Mouse (Mus musculus): ENCODE data around the gene Capn13. TPM values are rescaled to one million over a fixed set of nuclear protein-coding genes. Genes with fewer than 3 reads are reported as not detected.
"Not testable (repeated sequence)": the region's sequence is repeated elsewhere in the genome, so short reads cannot be mapped to it uniquely, and the experiment has no call there.

The Capn13 gene
- total RNA-seq, 1 experiment from 2014 or later, result not detected

DNA sequence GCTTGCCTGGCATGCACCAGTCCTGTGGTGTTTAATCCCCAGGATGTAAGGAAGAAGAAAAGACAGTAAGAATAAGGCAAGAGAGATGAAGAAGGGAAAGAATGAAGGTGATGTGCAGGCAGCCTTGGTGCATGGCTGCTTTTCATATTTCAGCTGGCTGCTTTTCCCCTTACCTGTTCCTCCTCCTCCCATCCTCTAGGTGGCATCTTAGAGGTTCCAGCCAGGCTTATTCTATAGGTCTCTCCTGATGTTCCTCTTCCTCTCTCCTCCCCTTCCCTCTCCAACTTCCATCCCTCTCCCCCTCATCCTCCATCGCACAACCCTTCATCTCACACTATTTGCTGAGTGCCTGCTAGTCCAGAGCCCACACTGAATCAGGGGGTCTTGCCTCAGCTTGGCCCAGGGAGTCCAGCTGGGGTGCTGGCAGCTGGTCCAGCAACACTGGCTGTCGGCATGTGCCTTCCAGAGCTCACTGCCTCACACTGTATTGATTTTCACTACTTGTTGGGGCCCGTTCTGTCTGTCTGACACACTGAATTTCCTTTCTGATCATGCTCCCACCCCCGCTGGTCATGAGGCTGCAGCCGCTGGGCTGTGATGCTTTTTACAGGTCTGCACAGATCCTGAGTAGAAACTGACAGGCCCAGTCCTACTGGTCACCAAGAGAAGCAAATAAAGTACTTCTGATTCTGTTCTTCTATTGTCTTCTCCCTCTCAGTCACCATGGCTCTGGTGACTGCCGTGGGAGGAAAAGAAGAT lies 56.9 kb downstream of the Capn13 start:
- no peak for DNase-seq

DNA sequence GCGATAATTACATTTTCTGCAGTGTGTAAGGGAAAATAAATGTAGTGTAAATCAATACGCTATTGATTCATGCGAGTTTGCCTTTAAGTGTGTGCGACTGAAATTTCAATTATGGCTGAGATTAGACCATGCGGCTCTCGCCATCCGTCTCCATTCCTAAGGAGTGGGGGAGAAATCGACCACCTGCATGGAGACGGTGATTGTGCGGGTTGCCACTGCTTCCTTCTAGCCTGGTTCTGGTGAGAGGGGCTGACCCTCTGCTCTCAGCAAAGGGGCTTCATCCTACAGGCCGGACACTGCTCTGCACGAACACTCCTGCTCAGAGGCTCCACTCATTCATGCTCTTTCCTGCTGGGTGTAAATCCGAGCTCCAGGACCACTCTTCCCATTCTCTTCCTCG lies 58.0 kb downstream of the Capn13 start:
- DNase-seq, result no peak

DNA sequence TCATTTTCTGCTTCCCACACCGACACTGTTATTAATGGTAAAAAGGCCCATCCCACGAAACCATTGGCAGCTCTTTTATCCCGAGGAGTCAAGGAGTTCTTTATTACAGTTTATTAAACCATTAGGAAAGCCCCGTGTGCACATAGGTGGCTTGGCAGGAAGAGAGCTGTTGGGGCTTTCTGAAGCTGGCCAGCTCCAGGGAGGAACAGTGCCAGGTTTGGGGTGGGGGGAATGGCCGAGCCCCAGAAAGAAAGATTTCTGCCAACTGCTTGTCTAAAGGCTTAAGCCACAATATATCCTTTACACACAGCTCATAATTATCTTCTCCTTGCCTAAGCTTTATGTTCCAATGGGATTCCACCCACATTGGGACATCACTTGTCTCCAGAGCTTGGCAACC lies 71.6 kb downstream of the Capn13 start:
- DNase-seq, result no peak

DNA sequence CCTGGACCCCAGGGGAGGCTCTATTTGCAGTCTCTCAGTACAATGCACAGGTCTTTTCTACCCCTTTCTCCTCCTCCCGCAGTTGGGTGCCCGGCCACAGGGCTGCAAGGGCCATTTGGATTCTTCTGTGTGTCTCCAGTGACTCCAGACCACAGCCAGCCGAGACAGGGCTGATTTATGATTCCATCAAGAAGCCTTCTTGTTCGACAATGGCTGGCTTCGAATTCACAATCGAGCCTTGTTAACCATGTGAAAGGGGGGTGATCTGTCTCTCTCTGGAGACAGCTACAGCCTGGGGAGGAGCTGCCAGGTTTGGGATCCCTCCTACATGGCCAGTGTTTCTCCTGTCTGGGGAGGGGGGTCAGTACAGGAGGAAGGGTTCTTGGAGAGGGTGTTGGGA lies 75.4 kb downstream of the Capn13 start:
- DNase-seq, result no peak

DNA sequence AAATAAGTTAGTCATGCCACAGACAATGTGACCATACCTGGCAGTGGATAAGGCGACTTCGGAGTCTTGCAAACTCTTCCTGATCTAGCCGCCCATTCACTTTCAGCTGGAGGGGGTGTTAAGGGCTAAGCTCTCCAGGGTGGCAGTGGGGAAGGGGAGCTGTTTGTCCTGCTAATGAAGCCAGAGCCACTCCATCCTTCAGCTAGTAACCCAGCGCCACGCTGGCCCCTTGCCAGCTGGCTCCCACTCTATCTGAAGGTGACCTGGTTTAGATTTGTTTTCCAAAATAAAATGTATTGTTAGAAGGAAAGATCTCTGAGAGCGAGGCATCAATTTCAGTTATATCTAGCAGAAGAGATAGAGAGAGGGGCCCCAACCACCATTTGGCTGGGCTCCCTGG lies 75.9 kb downstream of the Capn13 start:
- DNase-seq, result peak; percentile 24

DNA sequence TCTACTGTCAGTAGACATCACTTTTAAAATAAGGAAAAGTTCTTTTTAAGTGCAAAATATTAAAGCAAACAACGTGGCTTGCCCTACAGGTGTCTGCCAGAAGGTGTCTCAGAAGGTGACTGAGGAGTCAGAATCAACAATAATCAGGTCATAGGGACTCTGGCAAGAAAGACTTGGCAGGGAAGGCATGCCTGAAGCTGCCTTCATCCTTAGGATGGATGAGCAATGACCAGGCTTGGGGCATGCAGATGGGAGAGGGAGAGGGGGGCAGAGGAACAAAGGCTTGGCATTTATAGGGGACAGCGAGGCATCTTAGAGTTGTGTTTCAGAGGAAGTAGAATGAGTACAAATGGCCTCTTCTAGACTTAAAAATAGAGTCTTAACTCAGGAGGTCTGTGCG lies 76.7 kb downstream of the Capn13 start:
- DNase-seq, result no peak

DNA sequence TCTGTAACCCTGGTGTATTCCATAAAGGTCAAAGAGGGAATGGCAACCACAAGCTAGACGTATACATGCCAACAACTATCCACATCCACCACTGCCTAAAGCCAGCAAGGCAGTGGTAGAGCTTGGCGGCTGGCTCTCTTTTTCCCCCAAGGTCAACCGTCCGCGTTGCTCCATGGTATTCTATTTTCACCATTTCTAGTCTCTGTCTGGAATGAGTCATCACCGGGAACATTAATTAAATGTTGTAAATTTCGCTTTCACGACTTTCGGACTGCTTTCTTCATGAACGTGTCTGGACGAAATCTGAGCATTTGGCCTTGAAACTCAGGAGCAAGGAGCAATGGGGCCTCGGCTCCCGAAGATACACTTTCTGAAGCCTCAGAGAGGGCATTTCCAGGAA lies 85.9 kb downstream of the Capn13 start:
- peak; percentile 37 for DNase-seq

DNA sequence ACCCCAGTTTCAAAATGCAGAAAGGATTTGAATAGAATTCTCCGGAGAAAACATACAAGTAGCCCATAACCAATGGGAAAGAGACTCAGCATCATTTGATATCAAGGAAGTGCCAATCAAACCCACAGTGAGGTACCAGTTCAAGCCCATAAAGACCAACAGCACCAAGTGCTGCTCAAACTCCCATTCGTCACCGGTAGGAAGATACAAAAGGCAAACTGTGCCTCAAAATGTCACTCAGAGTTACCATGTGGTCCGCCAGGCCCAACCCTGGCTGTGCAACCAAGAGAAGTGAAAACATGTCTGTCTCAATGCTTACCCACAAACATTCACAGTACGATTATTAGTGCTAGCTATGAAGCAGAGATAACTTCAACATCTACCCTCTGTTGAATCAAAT lies 89.2 kb downstream of the Capn13 start:
- DNase-seq, result no peak

DNA sequence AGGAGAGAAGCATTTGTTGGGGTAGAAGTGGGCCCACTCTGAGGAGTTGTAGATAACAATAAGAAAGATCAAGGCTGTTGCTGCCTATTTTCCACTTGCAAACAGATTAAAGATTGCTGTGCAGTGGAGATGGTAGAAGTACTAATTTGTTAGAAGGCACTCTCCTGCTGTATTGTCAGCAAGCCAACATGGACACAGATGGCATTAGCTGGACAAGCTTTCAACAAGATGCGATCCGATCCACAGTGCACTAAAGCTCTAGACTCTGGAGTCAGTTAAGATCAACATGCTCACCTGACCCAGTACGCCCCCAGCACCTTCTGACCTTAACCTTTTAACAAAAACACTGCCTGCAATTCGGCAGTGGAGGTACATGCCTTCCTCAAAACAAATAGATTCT lies 92.0 kb downstream of the Capn13 start:
- DNase-seq, result no peak

DNA sequence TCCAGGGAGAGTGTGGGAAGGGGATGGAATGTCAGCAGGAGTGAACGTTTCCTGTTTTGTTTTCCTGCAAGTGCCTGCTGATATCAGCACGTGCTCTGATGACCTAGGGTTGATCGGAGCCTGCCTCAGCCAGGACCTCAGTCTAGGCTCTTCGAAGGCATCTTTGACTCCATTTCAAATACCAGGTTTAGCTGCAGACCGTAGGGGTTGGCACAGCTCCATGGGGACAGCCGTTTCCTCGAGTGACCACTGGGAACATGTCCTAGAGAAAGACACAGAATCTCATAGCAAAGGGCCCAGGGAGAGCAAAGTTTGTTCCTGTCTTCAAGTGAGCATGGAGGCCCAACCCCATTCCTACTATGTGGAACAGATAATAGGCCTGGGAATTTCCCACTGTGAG lies 94.0 kb downstream of the Capn13 start:
- no peak for DNase-seq

DNA sequence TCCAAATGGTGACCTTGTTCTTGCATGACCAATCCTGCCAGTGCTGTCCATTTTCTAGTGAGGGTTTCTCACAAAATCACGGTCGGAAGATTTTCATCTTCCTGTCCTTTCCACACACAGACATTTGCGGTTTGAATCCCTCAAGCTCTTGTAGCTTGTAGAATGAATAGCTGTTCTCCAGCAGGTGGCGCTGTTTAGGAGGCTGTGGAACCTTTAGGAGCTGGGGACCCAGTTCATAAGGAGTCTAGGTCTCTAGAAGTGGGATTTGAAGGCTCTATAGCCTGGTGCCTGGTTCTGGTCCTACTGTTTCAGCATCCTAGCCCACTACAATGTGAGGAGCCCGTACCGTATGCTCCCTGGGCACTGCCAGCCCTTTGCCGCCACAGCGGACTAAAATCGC lies 95.0 kb downstream of the Capn13 start:
- peak; percentile 54 for DNase-seq

DNA sequence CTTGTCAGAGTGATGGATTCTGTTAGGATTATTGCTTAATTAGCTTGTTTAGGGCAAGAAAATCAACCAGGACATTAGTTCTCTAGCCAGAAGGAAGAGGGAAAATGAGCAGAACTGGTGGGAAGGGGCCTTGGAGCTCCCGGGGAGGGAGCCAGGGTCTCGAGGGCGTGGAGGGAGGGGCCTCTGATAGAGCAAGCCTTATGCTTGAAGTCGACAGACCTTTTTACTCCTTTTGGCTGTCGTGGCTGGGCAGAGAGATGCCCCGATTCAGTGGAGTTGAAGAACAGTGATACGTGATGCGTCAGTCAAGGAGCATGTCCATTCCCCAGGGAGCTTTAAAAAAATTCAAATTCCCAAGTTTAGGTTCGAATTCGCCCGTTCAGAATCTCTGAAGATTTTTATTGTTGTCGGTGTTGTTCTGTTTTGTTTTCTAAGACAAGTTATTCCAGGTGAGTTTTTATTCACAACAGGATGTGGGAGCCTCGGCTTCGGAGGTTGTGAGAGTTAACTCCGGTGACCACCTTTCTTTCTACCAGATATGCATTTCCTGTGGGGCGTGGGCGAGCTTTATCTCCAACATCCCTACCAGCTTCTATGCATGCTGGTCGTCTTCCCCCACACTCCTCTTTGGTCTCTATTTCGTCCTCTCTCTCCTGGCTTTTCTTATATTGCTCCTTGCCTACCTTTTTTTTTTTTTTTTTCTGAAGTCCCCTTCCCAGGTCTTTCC lies 96.4 kb downstream of the Capn13 start:
- DNase-seq, result no peak

DNA sequence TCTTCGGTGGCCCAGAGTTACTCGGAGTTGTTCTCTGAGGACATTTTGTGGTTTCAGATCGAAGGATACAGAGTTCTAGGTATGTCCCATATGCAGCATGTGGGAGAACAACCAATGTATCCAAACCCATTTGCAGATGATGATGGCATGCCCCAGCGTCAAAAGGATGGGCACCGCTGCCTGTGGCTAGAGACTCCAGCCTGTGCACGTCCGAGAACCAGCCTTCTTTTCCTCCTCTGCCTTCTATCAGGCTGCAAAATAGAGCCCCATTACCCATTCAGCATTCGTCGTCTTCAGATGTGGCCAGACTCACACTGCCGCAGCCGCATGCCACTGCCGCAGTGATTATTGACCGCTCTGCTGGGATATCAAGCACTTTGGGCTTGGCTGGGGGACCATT lies 97.0 kb downstream of the Capn13 start:
- no peak for DNase-seq

DNA sequence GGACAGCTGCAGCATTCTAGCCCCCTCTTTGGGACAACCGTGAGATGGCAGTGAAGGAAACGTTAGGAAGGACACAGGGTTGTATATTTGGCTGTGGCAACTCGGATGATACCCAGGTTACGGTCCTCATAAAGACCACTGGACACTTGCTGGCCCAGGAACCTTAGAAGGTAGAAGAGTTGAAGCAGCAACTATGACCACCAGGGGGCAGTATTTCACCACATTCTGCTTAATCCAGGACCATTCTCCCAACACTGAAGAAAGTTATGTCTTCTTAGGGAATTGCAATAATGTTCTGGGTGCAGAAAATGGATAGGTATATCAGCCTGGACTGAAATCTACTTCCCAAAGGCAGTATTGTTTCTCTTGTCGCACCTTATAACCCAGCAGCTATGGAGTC lies 97.4 kb downstream of the Capn13 start:
- DNase-seq, result peak; percentile 61

DNA sequence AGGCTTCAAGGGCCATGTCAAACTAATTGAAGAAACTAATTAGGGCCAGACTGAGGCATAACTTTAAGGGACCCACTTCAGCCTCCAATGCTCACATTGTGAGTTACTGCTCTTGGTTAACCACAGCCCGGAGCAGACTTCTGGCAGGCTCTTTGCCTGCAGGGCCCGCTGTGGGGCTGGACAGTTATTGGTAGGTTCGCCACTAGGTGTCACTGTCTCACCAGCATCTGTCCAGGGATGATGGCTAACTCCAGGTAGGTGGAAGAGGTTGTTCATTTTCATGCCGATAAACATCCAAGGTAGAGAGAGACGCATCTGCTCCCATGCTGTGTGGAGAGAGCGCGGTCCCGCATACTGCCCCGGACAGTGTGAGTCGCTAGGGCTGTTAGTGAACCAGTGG lies 98.6 kb downstream of the Capn13 start:
- peak; percentile 75 for DNase-seq

DNA sequence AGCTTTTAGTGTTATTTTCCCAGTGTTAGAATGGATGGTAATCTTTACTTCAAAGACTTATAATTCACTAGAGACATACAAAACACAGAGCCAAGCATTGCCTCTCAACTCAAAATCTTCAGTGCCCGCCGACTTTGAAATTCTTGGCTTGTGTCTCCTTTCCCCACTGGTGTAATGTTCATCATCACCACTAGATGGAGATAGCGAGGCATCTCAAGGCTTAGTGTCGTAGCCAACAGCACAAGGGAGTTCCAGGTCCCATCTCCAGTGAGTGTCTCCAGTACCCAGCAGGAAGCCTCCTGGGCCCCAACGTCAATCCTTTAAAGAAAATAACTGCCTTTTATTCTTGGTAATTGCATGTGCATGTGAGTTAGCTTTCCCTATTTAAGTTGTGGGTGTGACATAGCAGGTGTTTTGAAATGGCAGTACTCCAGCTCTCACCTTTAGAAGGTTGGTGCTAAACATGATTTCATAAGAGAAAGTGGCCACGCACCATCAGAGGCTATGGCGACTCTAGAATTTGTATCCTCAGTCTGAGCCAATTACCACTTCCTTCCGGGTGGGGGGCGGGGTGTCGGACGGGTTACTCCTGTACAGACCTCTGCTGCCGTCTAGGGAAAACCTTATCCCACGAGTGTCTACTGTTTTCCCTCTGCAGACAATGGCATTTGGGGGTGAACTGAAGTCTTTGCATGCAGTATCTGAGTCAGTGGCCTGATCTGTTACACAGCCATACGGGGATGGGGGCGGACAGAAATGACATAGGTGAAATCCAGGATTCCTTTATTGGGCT lies 99.2 kb downstream of the Capn13 start:
- DNase-seq, result no peak

DNA sequence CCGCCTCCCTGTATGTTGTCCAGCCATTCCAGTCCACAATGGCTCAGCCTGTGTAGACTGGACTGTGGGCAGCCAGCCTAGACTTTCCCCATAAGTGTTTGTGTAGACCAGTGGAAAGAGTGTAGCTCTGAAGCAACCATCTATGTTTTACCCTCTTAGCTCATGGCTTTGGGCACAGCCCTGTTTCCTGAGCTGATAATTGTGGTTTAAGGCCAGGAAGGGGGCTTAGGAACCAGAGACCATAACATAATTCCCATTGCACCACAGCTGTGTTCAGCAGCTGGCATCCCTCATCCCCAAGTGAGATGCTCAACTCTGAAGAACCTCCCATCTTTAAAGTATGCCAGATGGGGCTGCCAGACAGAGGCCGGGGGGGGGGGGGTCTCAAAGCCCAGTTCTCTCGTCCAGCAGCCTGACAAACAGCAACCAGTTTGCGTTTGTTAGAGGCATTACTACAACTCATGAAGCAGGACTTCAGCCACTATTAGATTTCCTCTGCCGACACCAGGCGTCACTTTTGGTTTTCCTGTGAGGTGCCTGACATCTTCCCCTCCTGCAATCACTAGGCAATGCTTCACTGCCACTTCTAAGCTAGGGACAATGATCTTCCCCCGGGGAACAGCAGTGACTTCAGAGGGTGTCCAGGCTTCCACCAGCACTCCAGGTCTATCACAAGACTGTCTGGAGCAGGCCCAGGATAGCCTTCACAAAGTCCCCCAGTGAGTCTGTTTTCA lies 100.4 kb downstream of the Capn13 start:
- no peak for DNase-seq

DNA sequence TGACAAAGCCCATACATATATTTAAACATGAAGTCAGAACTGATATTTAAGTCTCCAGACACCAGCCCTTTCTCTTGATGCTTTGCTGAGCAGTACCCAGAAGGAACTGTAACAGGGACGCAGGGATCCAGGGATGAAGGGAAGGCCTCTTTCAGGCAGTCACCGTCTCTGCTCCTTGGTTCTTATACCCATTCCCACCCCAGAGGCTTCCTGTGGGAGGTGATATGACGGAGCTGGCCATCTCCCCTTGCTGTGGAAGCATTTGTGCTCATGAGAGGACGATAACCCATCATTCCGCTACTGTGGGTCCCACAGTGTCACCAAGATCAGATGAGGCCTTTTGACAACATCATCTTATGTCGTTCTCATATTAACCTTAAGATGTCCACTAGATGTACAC lies 101.7 kb downstream of the Capn13 start:
- DNase-seq, result no peak

DNA sequence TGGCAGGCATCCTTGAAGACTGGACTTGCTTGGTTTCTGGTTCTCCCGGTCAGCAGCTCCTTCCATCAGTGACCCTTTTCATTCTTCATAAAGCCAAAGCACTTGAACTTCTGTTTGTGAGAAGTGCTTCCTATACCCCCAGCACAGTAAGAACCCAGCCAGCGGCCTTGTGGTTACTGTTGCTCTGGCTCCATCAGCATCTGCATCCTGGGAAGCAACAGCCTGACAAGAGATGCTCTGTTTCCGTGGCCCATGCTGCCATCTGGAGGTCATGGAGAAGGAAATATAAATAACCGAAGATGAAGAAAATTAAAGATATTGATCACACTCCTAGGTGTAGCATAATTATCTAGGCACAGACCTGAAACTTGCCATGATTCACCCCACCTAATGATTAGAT lies 103.8 kb downstream of the Capn13 start:
- peak; percentile 65 for DNase-seq

DNA sequence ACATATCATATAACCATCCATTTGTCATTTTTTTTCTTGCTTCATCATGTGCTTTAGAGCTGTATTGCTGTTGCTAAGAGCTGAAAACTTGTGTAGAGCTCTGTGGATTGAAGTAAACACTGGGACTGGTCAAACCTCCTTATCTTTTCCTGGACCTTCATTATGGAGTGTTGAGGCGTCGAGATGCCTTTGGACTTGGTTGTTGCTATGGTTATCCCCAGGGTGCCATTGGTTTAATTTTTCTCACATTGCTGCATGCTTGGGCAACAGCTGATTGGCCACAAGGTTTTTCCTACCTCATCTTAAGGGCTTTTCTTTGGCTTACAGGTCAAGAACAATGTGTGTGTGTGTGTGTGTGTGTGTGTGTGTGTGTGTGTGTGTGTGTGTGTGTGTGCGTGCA lies 107.4 kb downstream of the Capn13 start:
- no peak for DNase-seq

DNA sequence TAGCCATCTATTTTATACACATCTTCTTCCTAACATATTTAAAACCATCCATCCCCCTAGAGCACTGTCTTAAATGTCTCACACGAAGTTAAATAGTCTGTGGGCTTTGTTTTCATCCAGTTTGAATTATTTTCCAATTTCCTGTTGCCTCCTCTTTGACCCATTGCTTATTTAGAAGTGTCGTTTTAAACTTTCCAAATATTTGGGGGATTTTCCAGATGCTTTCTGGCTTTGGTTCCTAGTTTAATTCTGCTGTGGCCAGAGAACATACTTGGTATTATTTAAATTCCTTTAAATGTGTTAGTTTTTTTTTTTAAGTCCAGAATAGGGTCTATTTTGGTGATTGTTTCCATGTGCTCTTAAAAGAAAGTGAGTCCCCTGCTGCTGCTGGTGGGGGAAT lies 116.4 kb downstream of the Capn13 start:
- no peak for DNase-seq

DNA sequence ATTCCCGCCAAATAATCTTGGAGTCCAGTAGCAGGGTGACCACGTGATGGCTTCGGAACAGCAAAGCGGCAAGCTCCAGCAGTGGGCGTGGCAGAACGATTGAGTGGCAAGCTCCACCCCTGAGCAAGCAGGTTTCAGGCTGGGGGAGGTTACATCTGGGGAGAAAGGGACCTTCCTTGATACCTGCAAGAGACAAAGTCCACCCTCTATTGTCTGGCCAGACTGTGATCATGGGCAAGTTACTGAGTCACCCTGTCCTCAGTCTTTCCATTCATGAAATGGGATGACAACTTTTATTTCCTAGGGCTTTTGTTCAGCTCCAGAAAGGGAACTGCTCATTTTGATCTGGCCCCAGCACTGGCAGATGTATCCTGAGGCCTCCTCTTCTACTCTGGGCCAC lies 118.0 kb downstream of the Capn13 start:
- DNase-seq, result not testable (repeated sequence)

DNA sequence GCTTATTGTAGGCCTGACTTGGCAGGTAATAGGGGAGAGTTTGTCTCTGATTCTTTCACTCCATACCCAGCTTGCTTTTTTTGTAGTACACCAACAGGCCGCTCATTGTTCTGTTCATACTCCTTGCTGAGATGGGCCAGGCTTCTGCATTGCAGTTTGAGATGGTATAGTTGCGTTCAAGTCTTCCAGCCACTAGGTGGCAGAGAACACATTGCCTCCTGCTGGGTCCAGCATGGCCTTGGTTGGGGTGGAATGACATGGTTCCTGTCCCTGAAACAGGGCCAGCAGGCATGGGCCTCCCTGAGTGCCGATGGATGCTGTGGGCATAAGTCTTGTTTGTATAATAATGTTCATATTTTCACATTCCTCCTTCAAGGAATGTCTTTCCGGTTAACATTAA lies 122.9 kb downstream of the Capn13 start:
- DNase-seq, result no peak
